16 mouse cellular contexts compared by ENCODE assay signal in genomic region chr13:9695809-9696208, GRCm38 (mm10).
DNase-seq lines count a peak whose midpoint lies in the region; ATAC-seq and TF ChIP-seq lines count a peak whose summit lies in the region.
"Had no signal": no experiment of that assay in that cellular context is flagged by ENCODE, and none has a peak within 500 bp of the region (broad histone marks: within the 10 kb centered on the region; RNA-seq: fewer than 3 reads in every experiment).

No protein-coding gene starts in this region.

- peak; percentile 98 for DNase-seq in heart, adult 11 months
- peak; percentile 62 for DNase-seq in 3T3-L1 (ENCODE audit: low read depth, low spot score)
- peak; percentile 73 to 76 for DNase-seq in heart, adult 9 months (ENCODE audit: low spot score in 2 of 2)
- DNase-seq in lung, embryonic 14.5 days: peak; percentile 83
- DNase-seq in right cerebral cortex, postnatal 10 days (ENCODE audit: low spot score in 2 of 2): no peak
- no peak for DNase-seq in adipocyte (ENCODE audit: low spot score)
- DNase-seq: adrenal gland, adult 8-10 months; B cell, adult 2 months; kidney, postnatal 25 days; midbrain, embryonic 14.5 days; thymus, postnatal 25 days had no signal

- H3K4me1 ChIP-seq in heart, embryonic 11.5 days (ENCODE audit: control insufficient read depth, insufficient read depth, low read length): 0 out of 2 replicates have a peak, but pooled peaks cover 2% of the 10 kb centered on the region
- H3K4me1 ChIP-seq in lung, embryonic 14.5 days (ENCODE audit: insufficient read depth): 0 out of 2 replicates have a peak, but pooled peaks cover 5% of the 10 kb centered on the region
- no peaks in the 10 kb centered on the region for H3K4me1 ChIP-seq in liver, embryonic 12.5 days
- H3K4me1 ChIP-seq: hindbrain, embryonic 10.5 days; neural tube, embryonic 13.5 days had no signal

- no peak for TF ChIP-seq CTCF in lung, embryonic 14.5 days (IDR thresholded peaks at IDR 0.05; ENCODE audit: low read depth)

- no peak overlapping the region for H3K27ac ChIP-seq in heart, embryonic 11.5 days (ENCODE audit: low read depth, low read length)
- H3K27ac ChIP-seq in lung, embryonic 14.5 days (ENCODE audit: low read depth): peak overlapping the region; percentile 50; the same call in 1 of the 2 replicates
- H3K27ac ChIP-seq in liver, embryonic 12.5 days: no peak overlapping the region
- H3K27ac ChIP-seq: hindbrain, embryonic 10.5 days; liver, embryonic 14.5 days; neural tube, embryonic 13.5 days had no signal

- H3K4me3 ChIP-seq in heart, embryonic 11.5 days (ENCODE audit: low read depth, low read length): no peak overlapping the region
- no peak overlapping the region for H3K4me3 ChIP-seq in lung, embryonic 14.5 days (ENCODE audit: low read depth, low read length)
- no peak overlapping the region for H3K4me3 ChIP-seq in liver, embryonic 12.5 days
- H3K4me3 ChIP-seq: hindbrain, embryonic 10.5 days; neural tube, embryonic 13.5 days had no signal

- H3K27me3 ChIP-seq in heart, embryonic 11.5 days (ENCODE audit: control insufficient read depth, insufficient read depth, low read length): no peaks in the 10 kb centered on the region
- H3K27me3 ChIP-seq in lung, embryonic 14.5 days (ENCODE audit: insufficient read depth, low read length): no peaks in the 10 kb centered on the region
- no peaks in the 10 kb centered on the region for H3K27me3 ChIP-seq in liver, embryonic 12.5 days (replicated peaks)
- H3K27me3 ChIP-seq: neural tube, embryonic 13.5 days had no signal

- H3K9me3 ChIP-seq in heart, embryonic 11.5 days (replicated peaks; ENCODE audit: control insufficient read depth, low read length): no peaks in the 10 kb centered on the region
- H3K9me3 ChIP-seq in lung, embryonic 14.5 days (ENCODE audit: low read depth, low read length): no peaks in the 10 kb centered on the region
- no peaks in the 10 kb centered on the region for H3K9me3 ChIP-seq in liver, embryonic 12.5 days (replicated peaks)
- H3K9me3 ChIP-seq: hindbrain, embryonic 10.5 days; neural tube, embryonic 13.5 days had no signal

- ATAC-seq in heart, embryonic 11.5 days (replicated peaks; ENCODE audit: insufficient number of reproducible peaks, low FRiP score, low TSS enrichment): no peak
- peak; percentile 97 for ATAC-seq in lung, embryonic 14.5 days (ENCODE audit: insufficient read depth)
- no peak for ATAC-seq in liver, embryonic 12.5 days

- no peak overlapping the region for H3K4me2 ChIP-seq in heart, embryonic 11.5 days
- H3K4me2 ChIP-seq in lung, embryonic 14.5 days: no peak overlapping the region
- no peak overlapping the region for H3K4me2 ChIP-seq in liver, embryonic 12.5 days
- H3K4me2 ChIP-seq: neural tube, embryonic 13.5 days had no signal

- H3K9ac ChIP-seq in heart, embryonic 11.5 days (ENCODE audit: low read depth, low read length): no peak overlapping the region
- H3K9ac ChIP-seq in lung, embryonic 14.5 days: no peak overlapping the region
- H3K9ac ChIP-seq in liver, embryonic 12.5 days: no peak overlapping the region
- H3K9ac ChIP-seq: liver, embryonic 14.5 days; neural tube, embryonic 13.5 days had no signal

- H3K36me3 ChIP-seq in heart, embryonic 11.5 days (ENCODE audit: control insufficient read depth, insufficient read depth, low read length): peaks cover 32% of the 10 kb centered on the region
- H3K36me3 ChIP-seq in lung, embryonic 14.5 days (ENCODE audit: insufficient read depth): peaks cover 72% of the 10 kb centered on the region
- H3K36me3 ChIP-seq in liver, embryonic 12.5 days: peaks cover 67% of the 10 kb centered on the region

Comparison
In these comparisons a context has a peak if more than half of its experiments do, and no peak if none do; other contexts are left out.
1. DNase-seq: peak in heart, adult 11 months (single experiment), 3T3-L1 (single experiment), heart, adult 9 months (2 of 2) and lung, embryonic 14.5 days (single experiment); none in right cerebral cortex, postnatal 10 days (0 of 2) and adipocyte (single experiment).